Mouse (Mus musculus) spleen, adult 2 months (tissue): ENCODE results near the gene St6galnac4. TPM values are rescaled to one million over a fixed set of nuclear protein-coding genes. Genes with fewer than 3 reads are reported as not detected.
A peak's percentile ranks its signal among the peaks of the same experiment; 100 is the strongest.

Source experiments
- DNase-seq, 2 experiments: peaks; one replicate each; pipeline versions ENCODE4 v3.0.0 to v3.0.0-alpha.2; 2012 to 2021; ENCODE audit warnings: low spot score in 2 of 2, low read depth in 1 of 2
- H3K27ac ChIP-seq: fragments of 200-500 bp; 2 replicates; pipeline ENCODE4 v1.5.1; 2012; ENCODE audit warnings: low read length, inconsistent platforms; ENCODE audit not compliant: insufficient read depth
- H3K27me3 ChIP-seq: fragments of 200-500 bp; 2 replicates; pipeline ENCODE4 v1.6.1; 2012; ENCODE audit warnings: mild to moderate bottlenecking, moderate library complexity, low read length, inconsistent platforms; ENCODE audit not compliant: control insufficient read depth, insufficient read depth
- H3K36me3 ChIP-seq: fragments of 200-500 bp; 2 replicates; pipeline ENCODE4 v1.6.1; 2012; ENCODE audit warnings: mild to moderate bottlenecking, low read length, inconsistent platforms; ENCODE audit not compliant: control insufficient read depth, insufficient read depth
- H3K4me1 ChIP-seq: fragments of 200-500 bp; 2 replicates; pipeline ENCODE4 v1.6.1; 2011; ENCODE audit warnings: inconsistent platforms; ENCODE audit not compliant: control insufficient read depth, insufficient read depth, insufficient read length
- H3K4me3 ChIP-seq: fragments of 200-500 bp; 2 replicates; pipeline ENCODE4 v1.5.1; 2011; ENCODE audit warnings: mild to moderate bottlenecking, inconsistent platforms; ENCODE audit not compliant: insufficient read depth, insufficient read length; ENCODE audit errors: extremely low read depth
- CTCF ChIP-seq: fragments of 200-500 bp; IDR thresholded peaks from 2 replicates; pipeline ENCODE4 v1.5.1; 2011; ENCODE audit warnings: mild to moderate bottlenecking, inconsistent platforms; ENCODE audit not compliant: insufficient read depth, insufficient read length, insufficient replicate concordance; ENCODE audit errors: extremely low read depth
- POLR2A ChIP-seq: fragments of 200-500 bp; IDR thresholded peaks from 2 replicates; pipeline ENCODE4 v1.6.1; 2011; ENCODE audit warnings: low read depth, low read length, inconsistent platforms
- WGBS: fragments of 180-500 bp; shearing (Covaris S2); methylation state at CpG from one replicate; pipeline ENCODE4 v1.1.7; 2018; 5-methylcytosine and 5-hydroxymethylcytosine counted together
- polyA plus RNA-seq: library from polyadenylated mRNA; depleted of rRNA; stranded (reverse); fragments of >200 nt; gene quantifications from 2 replicates; pipeline ENCODE4 v1.2.3, GENCODE M21; 2012

St6galnac4 gene
- polyA plus RNA-seq, 1 experiment: 34.2 TPM

GRCm38 (mm10) chr2:32631046-32631445 lies 44.2 kb downstream of the St6galnac4 start:
- Histone ChIP-seq H3K4me3 (no peak overlapping the region), H3K27ac (no peak overlapping the region), H3K36me3 (no peaks in the 10 kb centered on the region), H3K4me1 (no peaks in the 10 kb centered on the region), H3K27me3 (no peaks in the 10 kb centered on the region)
- 92% methylated on average over 10 of the region's 10 CpGs for WGBS
- no peak for DNase-seq
- TF ChIP-seq POLR2A (no peak), CTCF (no peak)

GRCm38 (mm10) chr2:32631737-32632394 lies 45.0 kb downstream of the St6galnac4 start:
- Histone ChIP-seq H3K4me1 (no peaks in the 10 kb centered on the region; the same call in 1 of the 2 replicates), H3K36me3 (no peaks in the 10 kb centered on the region), H3K27me3 (no peaks in the 10 kb centered on the region), H3K27ac (peak overlapping the region; percentile 2; the same call in 1 of the 2 replicates), H3K4me3 (no peak overlapping the region)
- WGBS: 50% methylated on average over 7 of the region's 7 CpGs
- peak; percentile 58 to 78 for DNase-seq
- TF ChIP-seq POLR2A (no peak), CTCF (peak; percentile 94; the same call in 1 of the 2 replicates)

- Histone ChIP-seq H3K4me3 (no peak overlapping the region), H3K36me3 (no peaks in the 10 kb centered on the region), H3K4me1 (peaks cover 8% of the 10 kb centered on the region), H3K27me3 (no peaks in the 10 kb centered on the region), H3K27ac (no peak overlapping the region)
- 84% methylated on average over 5 of the region's 5 CpGs for WGBS
- no peak for DNase-seq
- TF ChIP-seq POLR2A (no peak), CTCF (no peak)
These were observed 46.8 kb downstream of the St6galnac4 start for GRCm38 (mm10) chr2:32633660-32634059.

- H3K36me3 ChIP-seq: no peaks in the 10 kb centered on the region
- no peak for DNase-seq
- H3K27me3 ChIP-seq: no peaks in the 10 kb centered on the region
- TF ChIP-seq POLR2A (no peak), CTCF (no peak)
- H3K4me3 ChIP-seq: no peak overlapping the region
- 85% methylated on average over 10 of the region's 10 CpGs for WGBS
- no peak overlapping the region; the same call in 1 of the 2 replicates for H3K27ac ChIP-seq
- H3K4me1 ChIP-seq: peaks cover 8% of the 10 kb centered on the region
These were observed 47.6 kb downstream of the St6galnac4 start for GRCm38 (mm10) chr2:32634277-32635105.

- no peak overlapping the region for H3K27ac ChIP-seq
- TF ChIP-seq POLR2A (no peak), CTCF (no peak)
- no peak overlapping the region for H3K4me3 ChIP-seq
- DNase-seq: no peak
- no peaks in the 10 kb centered on the region for H3K27me3 ChIP-seq
- peaks cover 8% of the 10 kb centered on the region for H3K4me1 ChIP-seq
- 93% methylated on average over 7 of the region's 7 CpGs for WGBS
- no peaks in the 10 kb centered on the region for H3K36me3 ChIP-seq
These were observed 49.7 kb downstream of the St6galnac4 start for GRCm38 (mm10) chr2:32636617-32637016.

GRCm38 (mm10) chr2:32637778-32638281 lies 50.9 kb downstream of the St6galnac4 start:
- no peaks in the 10 kb centered on the region for H3K27me3 ChIP-seq
- peaks cover 8% of the 10 kb centered on the region for H3K4me1 ChIP-seq
- peak overlapping the region; percentile 60 for H3K27ac ChIP-seq
- DNase-seq: peak; percentile 19 to 75
- no peaks in the 10 kb centered on the region for H3K36me3 ChIP-seq
- no peak for TF ChIP-seq CTCF
- TF ChIP-seq POLR2A: no peak
- WGBS: 16% methylated on average over 11 of the region's 11 CpGs
- H3K4me3 ChIP-seq: no peak overlapping the region
